Comparison of ENCODE assay signal across 8 mouse cellular contexts in the genomic region with DNA sequence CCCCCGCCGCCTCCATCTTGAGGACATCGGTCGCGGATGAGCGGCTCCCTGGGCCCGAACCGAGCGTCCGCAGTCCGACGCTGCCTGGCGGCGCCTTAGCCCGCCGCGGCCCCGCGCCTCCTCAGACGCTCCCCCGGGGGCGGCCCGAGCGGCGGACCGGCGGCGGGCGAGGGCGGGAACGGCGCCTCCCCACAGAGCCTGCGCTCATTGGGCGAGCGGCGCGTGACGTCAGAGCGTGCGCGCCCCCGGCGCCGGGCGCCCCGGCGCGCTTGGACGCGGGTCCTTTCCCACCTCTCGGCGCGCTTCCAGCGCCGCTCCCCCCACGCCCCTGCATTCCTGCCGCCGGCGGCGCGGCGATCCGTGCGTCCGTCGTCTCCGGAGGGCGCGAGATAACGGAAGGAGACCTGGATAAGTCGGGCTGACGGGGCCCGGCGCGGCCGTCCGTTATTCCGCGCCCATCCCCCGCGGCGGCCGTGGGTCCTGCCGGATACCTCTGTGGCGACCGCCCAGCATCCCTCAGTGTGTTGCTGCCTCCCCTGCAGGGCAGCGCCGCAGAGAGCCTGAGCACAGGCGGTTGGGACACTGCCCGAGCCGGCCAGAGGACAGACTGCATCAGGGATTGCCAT. TPM values are rescaled to one million over a fixed set of nuclear protein-coding genes. Genes with fewer than 3 reads are reported as not detected.
DNase-seq lines count a peak whose midpoint lies in the region; ATAC-seq lines count a peak whose summit lies in the region.

Gene Pdzd8 (minus strand): TSS at position 123 of the 626 bp plus-strand sequence.

- DNase-seq in 3T3-L1 (ENCODE audit: low read depth, low spot score) = peak; percentile 76
- DNase-seq in adrenal gland, postnatal 4 days (ENCODE audit: low spot score in 2 of 2) = peak; percentile 72 to 78
- peak; percentile 94 for DNase-seq in embryonic facial prominence, embryonic 14.5 days (ENCODE audit: low spot score)
- peak; percentile 80 for DNase-seq in heart, adult 8-10 months (ENCODE audit: low spot score)
- peak; percentile 84 to 85 for DNase-seq in kidney, adult 8-10 months
- peak; percentile 80 to 90 for DNase-seq in spleen, adult 18-20 months

- peaks cover 28% of the 10 kb centered on the region for H3K4me1 ChIP-seq in embryonic facial prominence, embryonic 14.5 days (ENCODE audit: control insufficient read depth, insufficient read depth, low read length)
- peaks cover 32% of the 10 kb centered on the region for H3K4me1 ChIP-seq in limb, embryonic 13.5 days
- peaks cover 38% of the 10 kb centered on the region for H3K4me1 ChIP-seq in midbrain, embryonic 15.5 days

- H3K9me3 ChIP-seq in embryonic facial prominence, embryonic 14.5 days (ENCODE audit: control insufficient read depth, low read length) = no peaks in the 10 kb centered on the region
- no peaks in the 10 kb centered on the region for H3K9me3 ChIP-seq in limb, embryonic 13.5 days
- no peaks in the 10 kb centered on the region for H3K9me3 ChIP-seq in midbrain, embryonic 15.5 days

- peak within 1 kb of the TSS; percentile 88 for H3K27ac ChIP-seq in embryonic facial prominence, embryonic 14.5 days (replicated peaks; ENCODE audit: low read depth, low read length)
- H3K27ac ChIP-seq in limb, embryonic 13.5 days = peak within 1 kb of the TSS; percentile 92
- peak within 1 kb of the TSS; percentile 95 for H3K27ac ChIP-seq in midbrain, embryonic 15.5 days

- H3K27me3 ChIP-seq in embryonic facial prominence, embryonic 14.5 days (replicated peaks; ENCODE audit: control insufficient read depth, insufficient read depth, low read length) = no peaks in the 10 kb centered on the region
- H3K27me3 ChIP-seq in limb, embryonic 13.5 days = no peaks in the 10 kb centered on the region
- no peaks in the 10 kb centered on the region for H3K27me3 ChIP-seq in midbrain, embryonic 15.5 days (replicated peaks)

- H3K9ac ChIP-seq in embryonic facial prominence, embryonic 14.5 days (ENCODE audit: low read depth, low read length) = peak within 1 kb of the TSS; percentile 89
- peak within 1 kb of the TSS; percentile 94 for H3K9ac ChIP-seq in limb, embryonic 13.5 days
- peak within 1 kb of the TSS; percentile 79 for H3K9ac ChIP-seq in midbrain, embryonic 15.5 days

- ATAC-seq in embryonic facial prominence, embryonic 14.5 days (ENCODE audit: low read depth) = peak; percentile 95
- peak; percentile 94 for ATAC-seq in limb, embryonic 13.5 days (ENCODE audit: low FRiP score, low read depth)
- peak; percentile 95 for ATAC-seq in midbrain, embryonic 15.5 days (replicated peaks)

- 0% methylated on average over 36 of the region's 91 CpGs for WGBS in embryonic facial prominence, embryonic 14.5 days
- WGBS in limb, embryonic 13.5 days = under 1% methylated on average over 90 of the region's 91 CpGs
- under 1% methylated on average over 84 of the region's 91 CpGs for WGBS in midbrain, embryonic 15.5 days

- H3K4me2 ChIP-seq in embryonic facial prominence, embryonic 14.5 days (ENCODE audit: low read depth, low read length) = peak within 1 kb of the TSS; percentile 98
- H3K4me2 ChIP-seq in limb, embryonic 13.5 days (replicated peaks) = peak within 1 kb of the TSS; percentile 100
- H3K4me2 ChIP-seq in midbrain, embryonic 15.5 days = peak within 1 kb of the TSS; percentile 94

- no peaks in the 10 kb centered on the region for H3K36me3 ChIP-seq in embryonic facial prominence, embryonic 14.5 days (ENCODE audit: control insufficient read depth, insufficient read depth, low read length)
- no peaks in the 10 kb centered on the region for H3K36me3 ChIP-seq in limb, embryonic 13.5 days
- no peaks in the 10 kb centered on the region for H3K36me3 ChIP-seq in midbrain, embryonic 15.5 days (replicated peaks)

- H3K4me3 ChIP-seq in embryonic facial prominence, embryonic 14.5 days (ENCODE audit: low read depth, low read length) = peak within 1 kb of the TSS; percentile 95
- H3K4me3 ChIP-seq in limb, embryonic 13.5 days = peak within 1 kb of the TSS; percentile 92
- peak within 1 kb of the TSS; percentile 90 for H3K4me3 ChIP-seq in midbrain, embryonic 15.5 days

RNA-seq across cellular contexts. Expression of gene Pdzd8, which starts in this region (rescaled TPM):
- 10 to 100 TPM; 40.5 to 43.3 TPM for total RNA-seq in adrenal gland, postnatal 4 days (2021)
- 15.1 and 15.7 TPM in 2 replicates for polyA plus RNA-seq in embryonic facial prominence, embryonic 14.5 days (2014; fragmentation: Nextera tagmentation; extraction: Ambion mirVana)
- 10 to 100 TPM; 21.7 to 23.3 (median 23.0) TPM for total RNA-seq in heart, adult 8-10 months (2022)
- polyA plus RNA-seq in limb, embryonic 13.5 days (2015; fragmentation: Nextera tagmentation; extraction: Ambion mirVana) = 11.4 and 11.8 TPM in 2 replicates
- polyA plus RNA-seq in midbrain, embryonic 15.5 days (2015; fragmentation: Nextera tagmentation; extraction: Ambion mirVana) = 9.9 and 10.3 TPM in 2 replicates

Comparison
In these comparisons a context has a peak if more than half of its experiments do, and no peak if none do; other contexts are left out.
1. Peak in every context shown above with its lines: DNase-seq, ATAC-seq, H3K4me3 ChIP-seq and H3K27ac ChIP-seq.